Mouse (Mus musculus): Measurements from ENCODE around the gene Lat2.

DNA sequence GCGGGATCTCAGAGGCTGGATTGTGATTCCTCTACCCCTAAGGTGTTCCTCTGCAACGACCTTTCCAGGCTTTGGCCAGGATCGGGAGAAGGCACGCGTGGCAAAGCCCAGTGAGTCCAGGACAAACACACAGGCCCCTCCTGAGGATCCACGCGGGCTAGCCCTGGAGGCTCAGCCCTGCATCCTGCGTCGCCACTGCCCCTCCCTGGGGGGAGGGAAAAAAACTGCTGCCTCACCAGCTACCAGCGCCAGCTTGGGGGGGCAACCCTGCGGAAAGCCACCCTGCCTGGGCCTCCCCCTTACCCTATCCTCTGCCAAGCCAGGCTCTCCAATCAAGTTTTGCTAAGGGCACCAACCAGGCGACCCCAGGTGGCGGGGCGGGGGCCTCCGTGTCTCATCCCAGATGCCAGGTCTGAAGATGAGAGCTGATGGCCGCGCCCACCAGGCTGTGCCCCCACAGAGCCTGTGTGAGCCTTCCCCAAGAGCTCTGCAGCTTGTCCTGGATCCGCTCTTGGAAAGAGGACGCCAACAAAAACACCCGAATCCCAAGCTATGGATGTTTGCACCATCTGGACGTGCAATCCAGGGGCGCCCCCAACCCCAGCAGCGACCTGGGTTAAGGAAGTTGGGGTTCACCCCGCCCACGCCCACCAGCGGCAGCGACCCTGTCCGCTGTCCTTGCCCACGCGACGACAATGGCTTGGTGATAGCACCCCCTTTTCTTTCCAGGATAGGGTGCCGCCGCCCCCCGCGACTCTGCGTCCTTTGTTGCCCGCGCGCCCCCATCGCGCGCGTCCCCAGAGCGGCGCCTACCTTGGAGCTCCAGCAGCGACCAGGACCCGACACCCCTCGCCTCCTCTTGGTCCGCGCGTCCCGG lies 63.4 kb downstream of the Lat2 start:
- TF ChIP-seq POLR2A (IDR thresholded peaks at IDR 0.05; ENCODE audit: borderline replicate concordance, low read depth, low read length) (no peak), CTCF (IDR thresholded peaks at IDR 0.05; ENCODE audit: low read depth, low read length) (no peak)

Measured in bone marrow macrophage, adult 2 months (primary cell).